Mouse (Mus musculus) T-helper 17 cell (primary cell): ENCODE measurements at regions not wholly inside any gene's neighbourhood (a gene's known extent, or its start where the extent isn't known, plus 50 kb on each side); places are given as distances from the start of the nearest gene placed in this dataset.

Source experiments
- in situ Hi-C, 2 experiments: fragments of 300-600 bp; cut with MboI, MseI; formaldehyde crosslinking; loops; 1 replicate in 1 of 2; 2 replicates in 1 of 2; pipeline ENCODE4 v1.15.1; 2025; ENCODE audit warnings: high pct_unique_total_duplicates in 2 of 2

DNA sequence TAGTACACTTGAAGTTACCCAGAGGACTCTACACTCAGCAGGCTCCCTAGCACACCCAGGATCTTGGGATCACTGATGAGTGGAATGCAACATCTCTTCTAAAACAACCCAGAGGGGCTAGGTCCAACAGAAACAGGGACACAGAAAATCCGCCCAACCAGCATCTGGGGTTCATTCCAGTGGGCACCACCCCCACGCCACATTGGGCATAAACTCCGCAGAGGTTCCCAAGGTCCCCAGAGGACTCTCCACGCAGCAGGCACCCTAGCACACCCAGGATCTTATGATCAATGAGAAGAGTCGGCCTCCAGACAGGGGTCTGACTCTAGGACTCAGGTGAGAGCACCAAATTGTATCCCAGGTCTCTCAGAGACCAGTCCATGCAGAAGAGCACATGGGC lies 1236.9 kb upstream of the B3galt2 start:
- in situ Hi-C loops = no loop called here

DNA sequence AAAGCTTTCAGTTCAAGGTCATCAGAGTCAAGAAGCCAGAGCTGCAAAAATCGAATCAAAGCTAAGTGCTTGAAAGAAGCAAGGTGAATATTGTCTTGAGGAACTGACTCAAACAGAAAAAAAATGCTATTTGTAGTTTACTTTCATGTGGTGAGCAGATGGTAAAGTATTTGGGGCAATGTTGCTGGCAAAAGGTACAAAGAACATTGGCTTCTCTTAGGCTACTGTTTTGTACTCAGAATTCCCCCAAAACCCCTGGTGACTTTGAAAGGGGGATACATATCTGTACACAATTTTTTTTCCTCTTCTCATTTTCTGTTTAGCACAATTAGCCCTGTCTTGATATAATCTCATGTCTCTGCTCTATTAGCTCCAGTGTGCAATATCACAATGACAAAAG lies 1217.8 kb upstream of the B3galt2 start:
- in situ Hi-C loops = no loop called here

DNA sequence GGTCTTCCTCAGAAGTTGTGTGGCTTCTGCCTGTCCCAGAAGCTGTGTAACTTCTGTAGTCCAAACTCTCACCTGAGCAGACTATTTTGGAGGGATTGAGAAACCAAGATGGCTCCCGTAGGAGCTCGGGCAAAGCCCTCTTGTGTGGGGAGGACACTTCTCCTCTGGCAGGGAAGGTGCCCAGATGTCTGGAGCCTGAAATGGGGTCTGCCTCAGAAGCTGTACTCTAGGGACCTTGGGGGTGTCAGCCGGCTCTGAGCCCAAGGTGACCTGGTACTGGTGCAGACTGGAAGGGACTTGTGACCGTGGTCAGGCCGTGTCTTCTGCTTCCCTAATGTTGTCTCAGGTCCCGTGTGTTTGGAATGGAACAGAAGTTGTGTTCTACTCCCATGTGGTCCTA lies 1207.2 kb upstream of the B3galt2 start:
- in situ Hi-C loops = no loop called here

DNA sequence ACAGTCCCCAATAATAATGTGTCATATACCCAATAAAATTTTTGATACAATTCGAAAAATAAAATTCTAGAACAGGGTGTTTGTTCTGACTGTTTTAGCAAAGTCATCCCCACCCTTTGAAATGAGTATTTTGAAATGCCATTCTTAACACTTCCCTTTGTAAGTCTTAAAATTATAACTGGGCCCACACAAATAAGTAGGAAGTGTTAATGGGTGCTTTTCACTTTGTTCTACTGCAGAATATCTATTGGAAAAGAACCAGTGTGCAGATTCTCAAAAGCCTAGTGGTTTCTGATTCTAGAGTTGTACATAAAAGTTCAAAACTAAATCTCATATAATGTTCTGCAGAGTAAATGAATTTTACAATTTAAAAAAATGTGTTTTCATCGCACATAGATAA lies 1198.9 kb upstream of the B3galt2 start:
- in situ Hi-C loops = no loop called here

DNA sequence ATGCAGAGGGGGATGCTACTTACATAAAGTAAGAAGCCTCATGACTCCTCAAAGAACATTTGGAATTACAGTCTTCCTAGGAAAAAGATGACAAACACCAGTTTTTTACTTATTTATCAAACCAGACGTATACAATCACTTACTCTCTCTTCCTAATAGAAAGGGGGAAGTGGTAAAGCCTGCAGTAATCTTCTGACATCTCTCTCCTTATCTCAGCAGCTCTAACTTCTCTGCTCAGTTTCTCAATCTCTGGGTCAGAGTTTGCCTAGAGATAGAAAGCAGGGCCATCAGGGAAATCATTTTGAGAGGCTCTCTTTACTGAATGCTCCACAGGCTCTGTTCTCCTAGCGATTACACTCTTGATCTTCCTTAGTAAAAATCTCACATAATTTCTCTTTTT lies 1172.2 kb upstream of the B3galt2 start:
- in situ Hi-C loops = loop anchor here in 1 of 2 experiments (10.0 kb wide), 1 partner anchor 987 kb away; no protein-coding TSS in a partner anchor

DNA sequence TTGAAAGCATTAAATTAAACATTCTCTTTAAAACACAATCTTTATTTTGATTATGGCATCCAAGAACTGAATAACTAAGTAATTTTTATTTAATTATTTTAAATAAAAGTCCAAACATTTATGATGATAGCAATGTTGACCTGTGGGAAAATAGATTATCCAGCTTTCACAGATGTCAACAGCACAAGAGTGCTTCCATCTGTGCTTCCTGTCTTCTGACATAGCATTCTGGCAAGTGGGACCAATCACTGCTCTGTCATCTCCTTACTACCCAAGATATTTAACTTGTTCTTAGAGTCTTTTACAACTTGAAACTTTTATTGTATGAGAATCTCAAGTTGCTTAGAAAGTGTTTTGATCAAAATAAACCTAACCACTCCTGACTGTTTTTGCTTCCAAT lies 1170.3 kb upstream of the B3galt2 start:
- in situ Hi-C loops = no loop called here
